ENCODE assay signal across 33 mouse cellular contexts in genomic region chr4:109989213-109989612, GRCm38 (mm10). TPM values are rescaled to one million over a fixed set of nuclear protein-coding genes. Genes with fewer than 3 reads are reported as not detected.
DNase-seq lines count a peak whose midpoint lies in the region; ATAC-seq and TF ChIP-seq lines count a peak whose summit lies in the region.
"Had no signal": no experiment of that assay in that cellular context is flagged by ENCODE, and none has a peak within 500 bp of the region (broad histone marks: within the 10 kb centered on the region; RNA-seq: fewer than 3 reads in every experiment).

No protein-coding gene starts in this region.

- no peak overlapping the region for H3K27ac ChIP-seq in kidney, adult 2 months (ENCODE audit: insufficient read depth, low read depth, low read length)
- H3K27ac ChIP-seq in midbrain, postnatal 0 days (ENCODE audit: low read depth, low read length) = no peak overlapping the region
- H3K27ac ChIP-seq in midbrain, embryonic 10.5 days (replicated peaks) = no peak overlapping the region
- H3K27ac ChIP-seq in liver, postnatal 0 days (ENCODE audit: low read depth) = no peak overlapping the region
- H3K27ac ChIP-seq: embryonic facial prominence, embryonic 12.5 days; gastrocnemius, adult 2 months; heart, embryonic 15.5 days; hindbrain, embryonic 15.5 days; limb, embryonic 13.5 days; liver, embryonic 13.5 days; lung, embryonic 15.5 days; macrophage; midbrain, embryonic 12.5 days; neural tube, embryonic 15.5 days had no signal

- DNase-seq in embryo, embryonic 10.5 days (ENCODE audit: low spot score) = peak; percentile 23
- DNase-seq in embryo, embryonic 10 days (ENCODE audit: low spot score) = no peak
- DNase-seq in kidney, adult 2 months = no peak
- DNase-seq in kidney, adult 8-10 months = no peak
- DNase-seq in midbrain, postnatal 0 days (ENCODE audit: low spot score) = no peak
- DNase-seq in midbrain, embryonic 10.5 days (ENCODE audit: low spot score) = no peak
- no peak for DNase-seq in liver, postnatal 0 days
- no peak for DNase-seq in ovary, postnatal 14 days (ENCODE audit: low spot score)
- DNase-seq: adrenal gland, postnatal 10 days; B cell, adult 2 months; cerebellum, adult 18-20 months; cerebellum, postnatal 36 days; gastrocnemius, adult 2 months; heart, postnatal 4 days; kidney, postnatal 25 days; liver, embryonic 13.5 days; right cerebral cortex, postnatal 14 days; spleen, adult 18-20 months; thymus, adult 18-20 months; thymus, postnatal 4 days had no signal

- no peaks in the 10 kb centered on the region for H3K9me3 ChIP-seq in midbrain, postnatal 0 days (ENCODE audit: low read length)
- no peaks in the 10 kb centered on the region for H3K9me3 ChIP-seq in midbrain, embryonic 10.5 days (replicated peaks)
- H3K9me3 ChIP-seq in liver, postnatal 0 days (ENCODE audit: low read length) = no peaks in the 10 kb centered on the region
- H3K9me3 ChIP-seq: embryonic facial prominence, embryonic 12.5 days; heart, embryonic 15.5 days; hindbrain, embryonic 15.5 days; limb, embryonic 13.5 days; liver, embryonic 13.5 days; lung, embryonic 15.5 days; midbrain, embryonic 12.5 days; neural tube, embryonic 15.5 days had no signal

- 46% methylated on average over 6 of the region's 6 CpGs for WGBS in kidney, adult 2 months
- WGBS in midbrain, postnatal 0 days = 38% methylated on average over 6 of the region's 6 CpGs
- 32% methylated on average over 6 of the region's 6 CpGs for WGBS in midbrain, embryonic 10.5 days
- WGBS in liver, postnatal 0 days (ENCODE audit: insufficient replicate concordance) = 32% methylated on average over 6 of the region's 6 CpGs

- no peak for ATAC-seq in midbrain, postnatal 0 days (ENCODE audit: low FRiP score)
- no peak for ATAC-seq in liver, postnatal 0 days
- ATAC-seq: activated CD4-positive, CD25-positive, alpha-beta regulatory T cell, adult 4 months; intestine, embryonic 16.5 days; Patski had no signal

- no peak for TF ChIP-seq EP300 in liver, postnatal 0 days (IDR thresholded peaks at IDR 0.05; ENCODE audit: low read depth)

- H3K9ac ChIP-seq in midbrain, postnatal 0 days (replicated peaks; ENCODE audit: low read length, poor library complexity, severe bottlenecking) = no peak overlapping the region
- H3K9ac ChIP-seq in liver, postnatal 0 days (replicated peaks) = no peak overlapping the region
- H3K9ac ChIP-seq: embryonic facial prominence, embryonic 12.5 days; heart, embryonic 15.5 days; hindbrain, embryonic 15.5 days; limb, embryonic 13.5 days; liver, embryonic 13.5 days; lung, embryonic 15.5 days; midbrain, embryonic 12.5 days; neural tube, embryonic 15.5 days had no signal

- no peak for TF ChIP-seq POLR2A in kidney, adult 2 months (IDR thresholded peaks at IDR 0.05; ENCODE audit: low read depth, low read length)

- H3K4me1 ChIP-seq in kidney, adult 2 months (ENCODE audit: control insufficient read depth, insufficient read depth, low read length) = no peaks in the 10 kb centered on the region
- H3K4me1 ChIP-seq in midbrain, postnatal 0 days (ENCODE audit: insufficient read depth, low read length) = no peaks in the 10 kb centered on the region
- H3K4me1 ChIP-seq in midbrain, embryonic 10.5 days = peaks cover 18% of the 10 kb centered on the region
- no peaks in the 10 kb centered on the region for H3K4me1 ChIP-seq in liver, postnatal 0 days (ENCODE audit: insufficient read depth)
- H3K4me1 ChIP-seq: embryonic facial prominence, embryonic 12.5 days; heart, embryonic 15.5 days; hindbrain, embryonic 15.5 days; liver, embryonic 13.5 days; lung, embryonic 15.5 days; neural tube, embryonic 15.5 days had no signal

- H3K27me3 ChIP-seq in kidney, adult 2 months (replicated peaks; ENCODE audit: control insufficient read depth, insufficient read depth, low read length) = peaks cover 4% of the 10 kb centered on the region
- peaks cover 60% of the 10 kb centered on the region for H3K27me3 ChIP-seq in midbrain, postnatal 0 days (ENCODE audit: insufficient read depth, low read length)
- peaks cover 98% of the 10 kb centered on the region for H3K27me3 ChIP-seq in midbrain, embryonic 10.5 days (ENCODE audit: low read depth, poor library complexity, severe bottlenecking)
- H3K27me3 ChIP-seq in liver, postnatal 0 days (ENCODE audit: insufficient read depth, low read length) = peaks cover 61% of the 10 kb centered on the region
- H3K27me3 ChIP-seq: Patski had no signal

- no peak overlapping the region for H3K4me2 ChIP-seq in midbrain, postnatal 0 days (ENCODE audit: low read depth, low read length, poor library complexity, severe bottlenecking)
- H3K4me2 ChIP-seq in liver, postnatal 0 days (ENCODE audit: low read depth, low read length) = no peak overlapping the region
- H3K4me2 ChIP-seq: embryonic facial prominence, embryonic 12.5 days; heart, embryonic 15.5 days; hindbrain, embryonic 15.5 days; limb, embryonic 13.5 days; liver, embryonic 13.5 days; lung, embryonic 15.5 days; midbrain, embryonic 12.5 days; neural tube, embryonic 15.5 days had no signal

- H3K4me3 ChIP-seq in kidney, adult 2 months (ENCODE audit: insufficient read depth, low read depth, low read length) = no peak overlapping the region
- no peak overlapping the region for H3K4me3 ChIP-seq in midbrain, postnatal 0 days (ENCODE audit: low read depth, low read length)
- no peak overlapping the region for H3K4me3 ChIP-seq in midbrain, embryonic 10.5 days
- no peak overlapping the region for H3K4me3 ChIP-seq in liver, postnatal 0 days (ENCODE audit: low read depth, low read length)
- H3K4me3 ChIP-seq: embryonic facial prominence, embryonic 12.5 days; erythroblast, embryonic 14.5 days; gastrocnemius, adult 2 months; heart, embryonic 15.5 days; hindbrain, embryonic 15.5 days; limb, embryonic 13.5 days; liver, embryonic 13.5 days; lung, embryonic 15.5 days; midbrain, embryonic 12.5 days; neural tube, embryonic 15.5 days had no signal

- no peaks in the 10 kb centered on the region for H3K36me3 ChIP-seq in kidney, adult 2 months (ENCODE audit: control insufficient read depth, insufficient read depth, low read length)
- no peaks in the 10 kb centered on the region for H3K36me3 ChIP-seq in midbrain, postnatal 0 days (ENCODE audit: insufficient read depth, low read length)
- H3K36me3 ChIP-seq in midbrain, embryonic 10.5 days = no peaks in the 10 kb centered on the region
- H3K36me3 ChIP-seq in liver, postnatal 0 days (replicated peaks; ENCODE audit: insufficient read depth, low read length) = no peaks in the 10 kb centered on the region
- H3K36me3 ChIP-seq: embryonic facial prominence, embryonic 12.5 days; heart, embryonic 15.5 days; hindbrain, embryonic 15.5 days; limb, embryonic 13.5 days; liver, embryonic 13.5 days; lung, embryonic 15.5 days; midbrain, embryonic 12.5 days; neural tube, embryonic 15.5 days had no signal

- 0 out of 2 replicates have a peak, but pooled peaks have one; percentile 14 for TF ChIP-seq CTCF in kidney, adult 2 months (conservative IDR thresholded peaks at IDR 0.05; ENCODE audit: insufficient read depth, insufficient read length, low read depth, low read length)
- peak; percentile 36 for TF ChIP-seq CTCF in midbrain, postnatal 0 days (IDR thresholded peaks at IDR 0.05)
- no peak for TF ChIP-seq CTCF in liver, postnatal 0 days (IDR thresholded peaks at IDR 0.05; ENCODE audit: low read depth)

RNA-seq across cellular contexts. Expression of gene Dmrta2, which starts 11.4 kb away (rescaled TPM):
- 0.13 and 0.22 TPM in 2 replicates for polyA plus RNA-seq in kidney, adult 2 months (2012; rRNA removed)
- total RNA-seq in midbrain, postnatal 0 days (2014; rRNA removed) = 1.4 and 3.7 TPM in 2 replicates
- 0.43 and 0.44 TPM in 2 replicates for polyA plus RNA-seq in midbrain, postnatal 0 days (2015; fragmentation: Nextera tagmentation; extraction: Ambion mirVana)
- polyA plus RNA-seq in midbrain, embryonic 10.5 days (2016; fragmentation: Nextera tagmentation; extraction: Ambion mirVana) = 2.3 and 2.4 TPM in 2 replicates
- not detected in 2 replicates for polyA plus RNA-seq in liver, postnatal 0 days (2015; fragmentation: Nextera tagmentation; extraction: Ambion mirVana)
- total RNA-seq: granulocyte monocyte progenitor cell, adult 5-6 weeks had no signal
- polyA plus RNA-seq: activated CD4-positive, CD25-positive, alpha-beta regulatory T cell, adult 4 months; heart, embryonic 15.5 days; intestine, embryonic 16.5 days; liver, embryonic 13.5 days; neural tube, embryonic 15.5 days had no signal
